Mouse (Mus musculus): Measurements from ENCODE around the gene S100a4.

- TF ChIP-seq POLR2A (IDR thresholded peaks at IDR 0.05; ENCODE audit: borderline replicate concordance, control insufficient read depth, low read depth, low read length) (no peak), CTCF (IDR thresholded peaks at IDR 0.05; ENCODE audit: control insufficient read depth, insufficient read depth, low read length) (peak; percentile 87)
These were observed 18.0 kb upstream of the S100a4 start for GRCm38 (mm10) chr3:90585595-90585994.

All from bone marrow, adult 2 months (tissue).